Mouse (Mus musculus): ENCODE results near the gene Arsb. TPM values are rescaled to one million over a fixed set of nuclear protein-coding genes. Genes with fewer than 3 reads are reported as not detected.

Arsb gene
- polyA plus RNA-seq, 1 experiment from 2014 or later: 12.5 TPM

GRCm38 (mm10) chr13:93847614-93848013 lies 76.2 kb downstream of the Arsb start:
- H3K27me3 ChIP-seq: no peaks in the 10 kb centered on the region
- no peak for ATAC-seq (ENCODE audit: insufficient number of reproducible peaks, insufficient read depth, low FRiP score, low TSS enrichment)
- H3K4me2 ChIP-seq (replicated peaks): no peak overlapping the region
- 70% methylated on average over 4 of the region's 4 CpGs for WGBS
- H3K27ac ChIP-seq: no peak overlapping the region
- H3K4me1 ChIP-seq: peaks cover 19% of the 10 kb centered on the region
- H3K4me3 ChIP-seq: no peak overlapping the region
- no peak overlapping the region for H3K9ac ChIP-seq
- no peaks in the 10 kb centered on the region for H3K36me3 ChIP-seq
- no peaks in the 10 kb centered on the region for H3K9me3 ChIP-seq

- no peak for ATAC-seq (ENCODE audit: insufficient number of reproducible peaks, insufficient read depth, low FRiP score, low TSS enrichment)
- peaks cover 22% of the 10 kb centered on the region for H3K4me1 ChIP-seq
- H3K9ac ChIP-seq: no peak overlapping the region
- no peaks in the 10 kb centered on the region for H3K9me3 ChIP-seq
- no peak overlapping the region for H3K4me2 ChIP-seq (replicated peaks)
- no peaks in the 10 kb centered on the region for H3K36me3 ChIP-seq
- no peak overlapping the region for H3K27ac ChIP-seq
- 84% methylated on average over 6 of the region's 6 CpGs for WGBS
- no peak overlapping the region for H3K4me3 ChIP-seq
- no peaks in the 10 kb centered on the region for H3K27me3 ChIP-seq
Observed at GRCm38 (mm10) chr13:93848615-93849014, 77.2 kb downstream of the Arsb start.

GRCm38 (mm10) chr13:93849751-93850355 lies 78.4 kb downstream of the Arsb start:
- WGBS: 82% methylated on average over 5 of the region's 5 CpGs
- ATAC-seq (ENCODE audit: insufficient number of reproducible peaks, insufficient read depth, low FRiP score, low TSS enrichment): no peak
- no peak overlapping the region for H3K9ac ChIP-seq
- no peaks in the 10 kb centered on the region for H3K27me3 ChIP-seq
- H3K4me3 ChIP-seq: no peak overlapping the region
- no peaks in the 10 kb centered on the region for H3K9me3 ChIP-seq
- no peaks in the 10 kb centered on the region for H3K36me3 ChIP-seq
- peaks cover 27% of the 10 kb centered on the region for H3K4me1 ChIP-seq
- H3K27ac ChIP-seq: no peak overlapping the region
- no peak overlapping the region for H3K4me2 ChIP-seq (replicated peaks)

GRCm38 (mm10) chr13:93850674-93851073 lies 79.2 kb downstream of the Arsb start:
- Histone ChIP-seq H3K36me3 (no peaks in the 10 kb centered on the region), H3K4me1 (peaks cover 31% of the 10 kb centered on the region), H3K27ac (0 out of 2 replicates have a peak overlapping the region, but pooled peaks have one; percentile 50), H3K9me3 (no peaks in the 10 kb centered on the region), H3K9ac (no peak overlapping the region), H3K4me2 (replicated peaks) (no peak overlapping the region), H3K4me3 (no peak overlapping the region), H3K27me3 (no peaks in the 10 kb centered on the region)
- ATAC-seq (ENCODE audit: insufficient number of reproducible peaks, insufficient read depth, low FRiP score, low TSS enrichment): no peak
- WGBS: 42% methylated on average over 4 of the region's 4 CpGs

GRCm38 (mm10) chr13:93852419-93853138 lies 81.1 kb downstream of the Arsb start:
- no peaks in the 10 kb centered on the region for H3K27me3 ChIP-seq
- H3K4me2 ChIP-seq (replicated peaks): no peak overlapping the region
- H3K9ac ChIP-seq: no peak overlapping the region
- 59% methylated on average over 14 of the region's 14 CpGs for WGBS
- peaks cover 34% of the 10 kb centered on the region for H3K4me1 ChIP-seq
- no peak for ATAC-seq (ENCODE audit: insufficient number of reproducible peaks, insufficient read depth, low FRiP score, low TSS enrichment)
- no peak overlapping the region for H3K4me3 ChIP-seq
- H3K9me3 ChIP-seq: no peaks in the 10 kb centered on the region
- H3K27ac ChIP-seq: peak overlapping the region; percentile 69; the same call in 1 of the 2 replicates
- no peaks in the 10 kb centered on the region for H3K36me3 ChIP-seq

- WGBS: 86% methylated on average over 6 of the region's 6 CpGs
- peaks cover 34% of the 10 kb centered on the region for H3K4me1 ChIP-seq
- H3K4me2 ChIP-seq (replicated peaks): no peak overlapping the region
- no peak overlapping the region for H3K27ac ChIP-seq
- no peaks in the 10 kb centered on the region for H3K9me3 ChIP-seq
- H3K27me3 ChIP-seq: no peaks in the 10 kb centered on the region
- ATAC-seq (ENCODE audit: insufficient number of reproducible peaks, insufficient read depth, low FRiP score, low TSS enrichment): no peak
- H3K36me3 ChIP-seq: no peaks in the 10 kb centered on the region
- H3K4me3 ChIP-seq: no peak overlapping the region
- no peak overlapping the region for H3K9ac ChIP-seq
Observed at GRCm38 (mm10) chr13:93853767-93854166, 82.3 kb downstream of the Arsb start.

GRCm38 (mm10) chr13:93854325-93854724 lies 82.9 kb downstream of the Arsb start:
- no peaks in the 10 kb centered on the region for H3K9me3 ChIP-seq
- peaks cover 34% of the 10 kb centered on the region for H3K4me1 ChIP-seq
- no peak overlapping the region for H3K4me2 ChIP-seq (replicated peaks)
- ATAC-seq (ENCODE audit: insufficient number of reproducible peaks, insufficient read depth, low FRiP score, low TSS enrichment): no peak
- WGBS: 89% methylated on average over 8 of the region's 8 CpGs
- H3K4me3 ChIP-seq: no peak overlapping the region
- no peak overlapping the region for H3K27ac ChIP-seq
- no peak overlapping the region for H3K9ac ChIP-seq
- no peaks in the 10 kb centered on the region for H3K27me3 ChIP-seq
- H3K36me3 ChIP-seq: no peaks in the 10 kb centered on the region

- H3K4me3 ChIP-seq: no peak overlapping the region
- WGBS: 85% methylated on average over 3 of the region's 3 CpGs
- no peaks in the 10 kb centered on the region for H3K27me3 ChIP-seq
- H3K4me2 ChIP-seq (replicated peaks): no peak overlapping the region
- no peak for ATAC-seq (ENCODE audit: insufficient number of reproducible peaks, insufficient read depth, low FRiP score, low TSS enrichment)
- peaks cover 34% of the 10 kb centered on the region for H3K4me1 ChIP-seq
- no peak overlapping the region for H3K27ac ChIP-seq
- no peak overlapping the region for H3K9ac ChIP-seq
- no peaks in the 10 kb centered on the region for H3K9me3 ChIP-seq
- H3K36me3 ChIP-seq: no peaks in the 10 kb centered on the region
Observed at GRCm38 (mm10) chr13:93854966-93855562, 83.6 kb downstream of the Arsb start.

GRCm38 (mm10) chr13:93855701-93856183 lies 84.3 kb downstream of the Arsb start:
- no peaks in the 10 kb centered on the region for H3K9me3 ChIP-seq
- no peaks in the 10 kb centered on the region for H3K36me3 ChIP-seq
- no peaks in the 10 kb centered on the region for H3K27me3 ChIP-seq
- WGBS: 37% methylated on average over 11 of the region's 11 CpGs
- H3K4me1 ChIP-seq: peaks cover 31% of the 10 kb centered on the region
- H3K4me2 ChIP-seq (replicated peaks): peak overlapping the region; percentile 29
- H3K9ac ChIP-seq: no peak overlapping the region
- no peak for ATAC-seq (ENCODE audit: insufficient number of reproducible peaks, insufficient read depth, low FRiP score, low TSS enrichment)
- H3K4me3 ChIP-seq: no peak overlapping the region
- H3K27ac ChIP-seq: no peak overlapping the region

GRCm38 (mm10) chr13:93861211-93861610 lies 89.8 kb downstream of the Arsb start:
- Histone ChIP-seq H3K4me2 (replicated peaks) (no peak overlapping the region), H3K4me1 (0 out of 2 replicates have a peak, but pooled peaks cover 3% of the 10 kb centered on the region), H3K27ac (no peak overlapping the region), H3K36me3 (no peaks in the 10 kb centered on the region), H3K27me3 (no peaks in the 10 kb centered on the region), H3K9me3 (no peaks in the 10 kb centered on the region), H3K9ac (no peak overlapping the region), H3K4me3 (no peak overlapping the region)
- WGBS: 72% methylated on average over 2 of the region's 2 CpGs
- ATAC-seq (ENCODE audit: insufficient number of reproducible peaks, insufficient read depth, low FRiP score, low TSS enrichment): no peak

GRCm38 (mm10) chr13:93864066-93864740 lies 92.8 kb downstream of the Arsb start:
- peak; percentile 15; the same call in 1 of the 2 replicates for ATAC-seq (ENCODE audit: insufficient number of reproducible peaks, insufficient read depth, low FRiP score, low TSS enrichment)

More at GRCm38 (mm10) chr13:93864066-93864740, 92.8 kb downstream of the Arsb start:
- Histone ChIP-seq H3K9ac (no peak overlapping the region), H3K4me2 (replicated peaks) (no peak overlapping the region), H3K4me1 (0 out of 2 replicates have a peak, but pooled peaks cover 3% of the 10 kb centered on the region), H3K27me3 (no peaks in the 10 kb centered on the region), H3K4me3 (no peak overlapping the region), H3K36me3 (no peaks in the 10 kb centered on the region), H3K9me3 (peaks cover 6% of the 10 kb centered on the region; the same call in 1 of the 2 replicates), H3K27ac (0 out of 2 replicates have a peak overlapping the region, but pooled peaks have one; percentile 41)
- WGBS: 59% methylated on average over 8 of the region's 8 CpGs
